Mouse (Mus musculus) spleen, postnatal 14 days (tissue): ENCODE data around the gene Mnat1.
"Not testable (repeated sequence)": the region's sequence is repeated elsewhere in the genome, so short reads cannot be mapped to it uniquely, and the experiment has no call there.

ENCODE experiments used
- DNase-seq, 2 experiments: peaks; one replicate each; pipeline ENCODE4 v3.0.0; 2021 to 2022; ENCODE audit warnings: low spot score in 2 of 2

Mnat1 gene

GRCm38 (mm10) chr12:73123093-73124041 lies at the start of gene Mnat1:
Gene Mnat1 (plus strand): TSS chr12:73123717.
- DNase-seq, result peak; percentile 62 to 71

DNA sequence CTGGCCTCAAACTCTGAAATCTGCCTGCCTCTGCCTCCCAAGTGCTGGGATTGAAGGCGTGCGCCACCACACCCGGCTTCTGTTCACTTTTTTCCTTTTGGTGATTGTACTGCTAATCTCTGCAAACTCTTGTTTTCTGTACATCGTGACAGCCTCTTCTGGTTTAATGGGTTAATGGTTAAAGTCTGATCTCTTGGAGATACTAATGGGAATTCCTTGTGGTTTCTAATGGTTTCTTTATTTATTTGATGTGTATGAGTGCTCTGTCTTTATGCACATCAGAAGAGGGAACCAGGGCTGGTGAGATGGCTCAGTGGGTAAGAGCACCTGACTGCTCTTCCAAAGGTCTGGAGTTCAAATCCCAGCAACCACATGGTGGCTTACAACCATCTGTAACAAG lies 41.7 kb upstream of the Mnat1 start:
- DNase-seq, result not testable (repeated sequence)

- DNase-seq, result no peak
These were observed 39.7 kb upstream of the Mnat1 start for GRCm38 (mm10) chr12:73083773-73084172.

DNA sequence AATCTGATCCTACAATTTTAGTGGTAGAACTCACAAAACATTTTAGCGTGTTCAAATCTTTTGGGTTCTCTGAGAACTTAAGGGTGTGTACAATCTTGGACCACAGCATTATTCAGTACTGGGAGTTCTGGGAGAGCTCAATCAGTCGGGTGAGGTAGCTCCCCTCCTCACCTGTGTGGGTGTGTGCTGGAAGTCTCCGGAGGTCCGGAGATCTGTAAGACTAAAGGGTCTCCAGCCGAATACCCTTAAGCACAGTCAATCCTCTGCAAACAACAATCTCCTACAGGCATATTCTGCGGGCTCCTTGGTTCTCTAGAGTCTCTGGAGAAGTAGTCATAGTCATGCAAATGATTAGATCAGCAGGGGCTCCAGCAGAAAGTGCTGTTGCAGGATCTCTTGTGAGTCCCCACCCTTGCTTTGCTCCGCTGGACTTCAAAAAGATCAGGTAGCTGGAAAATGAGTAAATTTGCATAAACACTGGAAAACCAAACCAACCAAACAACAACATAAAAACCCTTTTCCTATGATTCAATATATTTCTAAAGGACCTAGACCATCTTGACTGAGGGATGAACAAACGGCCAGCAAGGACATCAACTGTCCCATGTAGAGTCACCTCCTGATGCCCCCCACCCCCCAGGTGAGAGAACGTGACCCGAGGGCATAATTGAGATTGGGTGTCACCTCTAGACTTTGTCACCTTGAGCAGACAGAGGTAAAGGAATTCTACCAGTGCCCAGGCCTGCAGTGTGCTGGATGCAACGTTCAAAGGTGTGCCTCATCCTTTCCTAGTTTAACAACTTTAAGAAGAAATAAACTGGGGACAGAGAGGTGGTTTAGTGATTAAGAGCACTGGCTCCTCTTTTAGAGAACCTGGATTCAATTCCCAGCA lies 37.5 kb upstream of the Mnat1 start:
- DNase-seq, result no peak

- no peak for DNase-seq
These were observed 36.4 kb upstream of the Mnat1 start for GRCm38 (mm10) chr12:73087086-73087485.

GRCm38 (mm10) chr12:73088500-73088899 lies 35.0 kb upstream of the Mnat1 start:
- no peak for DNase-seq

GRCm38 (mm10) chr12:73088911-73089310 lies 34.6 kb upstream of the Mnat1 start:
- no peak for DNase-seq

GRCm38 (mm10) chr12:73090672-73091335 lies 32.7 kb upstream of the Mnat1 start:
- no peak for DNase-seq

DNA sequence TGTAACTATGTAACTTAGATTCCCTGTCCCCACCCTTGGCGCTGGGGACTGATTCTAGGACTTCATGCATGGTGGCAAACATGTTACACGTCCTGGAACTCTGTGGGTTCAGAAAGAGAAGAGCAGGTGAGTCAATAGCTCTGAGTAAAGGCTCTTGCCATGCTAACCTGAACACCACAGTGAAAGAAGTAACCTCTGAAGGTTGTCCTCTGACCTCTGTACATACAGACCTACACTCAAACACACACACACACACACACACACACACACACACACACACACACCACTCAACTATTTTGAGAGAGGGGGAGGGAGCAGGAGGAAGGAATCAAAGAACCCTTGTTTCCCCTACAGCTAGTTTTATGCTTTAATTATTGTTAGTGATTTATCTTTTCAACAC lies 29.3 kb upstream of the Mnat1 start:
- DNase-seq, result no peak

- no peak for DNase-seq
These were observed 28.9 kb upstream of the Mnat1 start for GRCm38 (mm10) chr12:73094605-73095004.

- DNase-seq, result not testable (repeated sequence)
These were observed 27.3 kb upstream of the Mnat1 start for GRCm38 (mm10) chr12:73096177-73096576.

- no peak for DNase-seq
These were observed 24.9 kb upstream of the Mnat1 start for GRCm38 (mm10) chr12:73098593-73098992.

DNA sequence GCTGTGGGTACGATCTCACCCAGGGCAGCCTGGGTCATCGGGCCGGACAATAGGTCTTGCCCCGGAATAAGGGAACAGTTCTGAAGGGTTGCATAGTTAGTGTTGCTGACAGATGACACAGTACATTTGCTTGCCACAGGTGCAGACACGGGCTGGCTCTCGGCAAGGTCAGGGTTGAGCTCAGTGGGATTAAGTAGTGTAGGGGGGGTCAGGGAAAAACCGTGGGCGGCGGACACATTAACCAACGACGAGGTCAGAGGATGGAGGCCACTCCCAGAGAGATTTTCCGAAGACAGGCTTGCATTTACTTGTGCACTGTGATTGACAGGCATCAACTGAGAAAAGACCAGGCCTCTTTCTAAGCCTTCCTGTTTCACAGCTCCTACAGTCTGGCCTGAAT lies 19.8 kb upstream of the Mnat1 start:
- no peak for DNase-seq

DNA sequence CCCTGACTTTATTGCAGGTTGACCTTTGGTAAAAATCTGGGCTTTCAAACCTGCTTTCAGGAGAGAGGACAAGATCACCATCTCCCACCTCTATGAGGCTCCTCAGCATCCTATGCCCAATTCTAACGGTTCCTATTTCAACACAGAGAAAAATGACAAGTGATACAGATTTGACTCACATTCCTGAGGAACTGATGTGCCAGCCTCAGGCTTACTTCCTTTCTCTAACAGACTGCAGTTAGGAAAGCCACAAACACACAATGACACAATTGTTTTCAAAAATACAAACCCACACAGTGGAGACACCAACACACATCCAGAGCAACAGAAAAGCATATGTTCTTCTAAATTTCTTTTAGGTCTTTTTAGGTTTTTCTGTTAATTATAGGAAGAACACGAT lies 15.7 kb upstream of the Mnat1 start:
- DNase-seq, result no peak

- DNase-seq, result no peak
These were observed 12.9 kb upstream of the Mnat1 start for GRCm38 (mm10) chr12:73110431-73111111.

DNA sequence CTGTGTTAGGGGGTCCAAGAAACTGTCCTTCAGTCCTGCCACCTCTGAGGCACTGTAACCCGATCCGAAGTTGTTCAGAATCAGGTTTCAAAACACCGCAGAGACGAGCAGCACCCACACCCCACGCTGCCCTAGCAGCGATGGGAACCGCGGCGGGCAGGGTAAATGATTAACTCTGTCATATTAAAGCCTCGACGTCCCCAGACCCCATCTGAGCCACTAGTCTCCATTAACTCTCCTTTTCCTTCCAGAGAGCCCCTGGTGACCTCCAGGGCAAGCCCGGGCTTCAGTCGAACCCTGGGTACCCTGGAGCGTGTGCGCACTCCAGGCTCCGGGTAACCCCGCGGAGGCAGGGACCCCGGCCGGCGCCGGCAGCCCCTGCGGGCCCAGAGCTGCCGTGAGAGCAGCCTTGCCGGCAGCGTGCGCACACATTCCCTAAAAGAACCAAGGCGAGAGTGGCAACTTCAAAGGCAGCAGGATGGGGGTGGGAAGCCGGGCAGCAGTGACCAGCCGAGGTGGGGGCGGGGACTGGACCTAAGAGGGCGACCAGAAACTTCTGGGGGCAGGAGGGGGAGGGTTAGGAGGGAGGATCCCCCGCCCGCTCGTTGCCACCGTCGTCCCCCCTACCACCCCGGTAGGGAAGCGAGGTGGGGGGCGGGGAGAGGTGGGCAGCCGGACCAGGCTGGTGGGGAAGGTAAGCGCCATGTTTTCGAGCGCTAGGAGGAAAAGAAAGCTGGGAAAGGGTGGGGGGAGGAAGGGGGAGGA lies 11.8 kb upstream of the Mnat1 start:
- DNase-seq, result no peak

GRCm38 (mm10) chr12:73112326-73113087 lies 11.0 kb upstream of the Mnat1 start:
- no peak for DNase-seq

DNA sequence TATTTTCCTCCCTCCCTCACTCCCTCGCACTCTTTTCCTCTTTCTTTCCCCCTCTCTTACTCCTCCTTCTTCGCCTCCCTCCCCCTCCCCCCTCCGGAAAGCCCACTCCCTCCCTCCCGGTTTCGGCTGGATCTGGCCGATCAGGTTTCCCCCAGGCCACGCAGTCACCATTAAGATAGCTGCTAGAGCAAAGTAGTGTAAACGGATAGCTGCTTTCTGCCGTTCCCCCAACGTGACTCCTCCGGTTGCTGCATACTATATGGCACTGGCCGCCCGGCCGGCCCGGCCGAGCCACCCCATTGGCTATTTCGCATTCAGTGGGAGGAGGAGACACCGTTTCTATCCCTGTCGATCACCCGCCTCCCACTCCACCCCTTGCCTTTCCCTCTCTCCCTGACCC lies 10.3 kb upstream of the Mnat1 start, which contains the start of gene Six4:
Gene Six4 (minus strand): TSS at position 261 of the 400 bp plus-strand sequence.
- no peak for DNase-seq

DNA sequence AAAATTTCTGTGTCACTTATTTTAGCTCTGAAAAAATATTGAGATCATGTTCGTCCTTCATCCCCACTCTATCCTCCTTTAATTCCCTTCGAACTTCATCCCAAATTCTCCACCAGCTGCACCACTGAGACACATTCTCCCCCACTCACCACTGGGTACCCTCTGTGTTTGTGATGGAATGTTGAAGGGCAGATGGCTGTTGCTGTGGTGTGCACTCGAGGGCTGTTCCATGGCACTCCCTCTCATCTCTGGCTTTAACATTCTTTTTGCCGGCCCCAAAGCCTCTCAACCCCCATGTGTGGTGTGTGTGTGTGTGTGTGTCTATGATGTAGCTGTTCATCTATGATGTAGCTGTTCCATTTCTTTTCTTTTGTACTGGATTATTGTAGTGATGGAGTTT lies 1.7 kb downstream of the Mnat1 start:
- no peak for DNase-seq

DNA sequence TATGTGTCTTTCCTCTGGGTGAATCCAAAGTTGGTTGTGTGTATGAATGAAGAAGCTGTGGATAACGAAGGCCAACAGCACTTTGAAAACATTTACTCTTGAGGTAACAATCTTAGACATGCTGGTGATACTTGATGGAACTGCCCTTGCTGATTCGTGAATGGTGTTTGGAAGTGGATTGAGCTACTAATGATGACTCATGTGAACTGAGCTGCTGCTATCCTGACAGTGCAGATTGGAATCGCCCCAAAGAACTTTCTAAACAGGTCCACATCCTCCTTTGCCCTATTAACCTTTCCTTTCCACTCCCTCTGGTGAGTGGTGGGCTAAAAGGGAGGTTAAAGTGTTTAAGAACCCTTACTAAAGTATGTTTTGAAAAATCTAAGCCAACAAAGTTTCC lies 17.2 kb downstream of the Mnat1 start:
- no peak for DNase-seq
